Mouse (Mus musculus): ENCODE measurements around the gene Taf4.

DNA sequence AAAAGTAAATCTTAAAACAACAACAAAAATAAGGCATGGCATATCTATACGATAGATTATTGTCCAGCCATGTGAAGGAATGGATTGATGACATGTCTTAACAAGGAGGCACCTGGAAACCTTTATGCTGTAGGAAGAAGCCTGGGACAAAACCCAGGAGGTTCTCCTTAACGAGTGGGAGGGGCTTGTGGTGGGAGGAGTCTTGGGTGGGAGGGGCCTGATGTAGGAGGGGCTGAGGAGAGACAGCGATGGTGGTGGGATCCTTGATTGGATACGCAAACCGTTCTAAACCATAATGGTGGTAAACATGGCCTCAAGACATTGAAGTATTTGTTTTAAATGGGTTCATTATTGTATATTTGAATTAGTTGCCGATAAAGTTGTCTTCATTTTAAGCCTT is 34.9 kb upstream of the Taf4 start:
- TF ChIP-seq CTCF (IDR thresholded peaks at IDR 0.05; ENCODE audit: extremely low read depth, insufficient read depth, insufficient read length, insufficient replicate concordance) (no peak), POLR2A (IDR thresholded peaks at IDR 0.05; ENCODE audit: low read depth, low read length) (no peak)

Data from spleen, adult 2 months (tissue).